Mouse (Mus musculus) C2C12 (cell line): Measurements from ENCODE around the gene Abca13.

Source experiments
- CTCF ChIP-seq: IDR thresholded peaks from one replicate; pipeline ENCODE4 v1.5.1; 2011; ENCODE audit not compliant: control insufficient read depth, insufficient read depth, insufficient read length
- MAX ChIP-seq: IDR thresholded peaks from one replicate; pipeline ENCODE4 v1.6.1; 2011; ENCODE audit warnings: mild to moderate bottlenecking, control low read depth
- USF1 ChIP-seq: IDR thresholded peaks from one replicate; pipeline ENCODE4 v1.6.1; 2011; ENCODE audit warnings: low read depth, mild to moderate bottlenecking, control low read depth, moderate library complexity

GRCm38 (mm10) chr11:9568302-9568701 is 376.6 kb downstream of the Abca13 start:
- no peak for TF ChIP-seq CTCF
- no peak for TF ChIP-seq USF1
- no peak for TF ChIP-seq MAX
